Mouse (Mus musculus) Patski (cell line): ENCODE measurements around the gene Eea1. TPM values are rescaled to one million over a fixed set of nuclear protein-coding genes. Genes with fewer than 3 reads are reported as not detected.

Experiments used
- ATAC-seq: fragments of 100-300 bp; one replicate; pipeline ENCODE4 v1.8.0; 2021
- CTCF ChIA-PET: fragments of 350-600 bp; sonication (Branson Sonifier 250); formaldehyde crosslinking; loops from one replicate; lab custom pipeline; 2022; ENCODE audit warnings: inconsistent platforms; lab: Charles Lee
- POLR2A ChIA-PET: fragments of 350-600 bp; sonication (Branson Sonifier 250); formaldehyde crosslinking; loops from one replicate; lab custom pipeline; 2022; ENCODE audit warnings: antibody characterized with exemption, inconsistent platforms; lab: Charles Lee
- DNase-seq: peaks from one replicate; pipeline ENCODE4 v3.0.0-alpha.2; 2011; ENCODE audit warnings: low read depth, low spot score
- H3K27me3 ChIP-seq: fragments of 371-371 bp; one replicate; pipeline ENCODE4 v1.5.1; 2021
- CTCF ChIP-seq: fragments of 100-300 bp; IDR thresholded peaks from one replicate; pipeline ENCODE4 v1.5.1; 2021
- in situ Hi-C: fragments of 300-500 bp; cut with MboI; formaldehyde crosslinking; loops from 3 replicates; pipeline ENCODE4 v1.11.1; 2018; ENCODE audit warnings: low pct_unique_long_range_greater_than_20kb, mixed read lengths
- polyA plus RNA-seq: library from polyadenylated mRNA; unstranded; gene quantifications from one replicate; pipeline ENCODE4 v1.2.3, GENCODE M21; 2021

Eea1 gene
- polyA plus RNA-seq, 1 experiment from 2014 or later, result 20.2 TPM

- no peak for TF ChIP-seq CTCF
- in situ Hi-C loops, result no loop called here
- CTCF ChIA-PET, result interaction anchor here (1.8 kb wide), 1 partner anchor 12 kb away, joined by 5 read pairs; no protein-coding TSS in a partner anchor
- DNase-seq, result no peak
- POLR2A ChIA-PET, result no interaction called here
- no peaks in the 10 kb centered on the region for H3K27me3 ChIP-seq
- ATAC-seq, result no peak
Observed at GRCm38 (mm10) chr10:95976798-95977197, 36.3 kb downstream of the Eea1 start.

DNA sequence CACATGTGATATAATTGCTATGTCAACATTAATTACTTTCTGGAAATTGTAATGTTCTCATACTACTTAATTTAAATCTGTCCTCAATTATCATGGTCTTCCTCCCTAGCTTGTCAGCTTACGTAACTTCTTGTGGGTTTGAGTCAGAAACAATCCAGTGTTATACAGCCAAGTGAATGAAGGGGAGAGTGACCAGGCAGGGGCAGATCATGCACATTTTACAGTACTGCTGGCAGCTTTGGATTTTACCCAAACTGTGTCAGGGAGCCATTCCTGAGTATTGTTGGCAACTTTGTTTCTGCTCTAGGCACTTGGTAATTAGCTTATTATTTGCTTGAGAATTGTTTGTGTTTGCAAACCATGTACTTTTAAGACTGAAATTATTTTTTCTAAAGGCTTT, 49.3 kb downstream of the Eea1 start:
- ATAC-seq (no peak), DNase-seq (no peak)
- no peaks in the 10 kb centered on the region for H3K27me3 ChIP-seq
- ChIA-PET CTCF (interaction anchor here (1.6 kb wide), 1 partner anchor 14 kb away, joined by 5 read pairs; no protein-coding TSS in a partner anchor), POLR2A (no interaction called here)
- in situ Hi-C loops, result no loop called here
- TF ChIP-seq CTCF, result no peak

DNA sequence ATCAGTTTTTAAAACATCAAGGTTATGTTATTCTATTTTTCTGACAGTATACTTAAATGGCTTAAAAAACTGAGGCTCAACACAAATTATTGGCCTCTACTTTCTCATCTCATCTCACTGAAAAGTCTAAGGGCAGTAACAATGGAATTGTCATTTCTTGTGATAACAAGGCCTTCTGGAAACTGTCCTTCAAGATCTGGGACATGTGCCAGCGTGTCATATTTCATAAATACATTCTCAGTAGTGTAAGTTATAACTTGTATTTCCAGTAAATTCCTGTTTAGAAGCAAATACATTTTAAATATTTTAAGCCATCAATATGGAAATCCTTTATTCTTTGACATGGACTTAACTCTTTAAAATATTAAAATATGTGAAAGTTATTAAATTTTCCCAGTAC, 50.7 kb downstream of the Eea1 start:
- H3K27me3 ChIP-seq, result no peaks in the 10 kb centered on the region
- ATAC-seq, result no peak
- in situ Hi-C loops, result no loop called here
- CTCF ChIA-PET, result no interaction called here
- TF ChIP-seq CTCF, result no peak
- no peak for DNase-seq
- POLR2A ChIA-PET, result no interaction called here

- no peak for TF ChIP-seq CTCF
- ChIA-PET CTCF (interaction anchor here (1.3 kb wide), 1 partner anchor 11 kb away, joined by 3 read pairs; no protein-coding TSS in a partner anchor), POLR2A (no interaction called here)
- no peaks in the 10 kb centered on the region for H3K27me3 ChIP-seq
- in situ Hi-C loops, result no loop called here
- no peak for DNase-seq
- no peak for ATAC-seq
Observed at GRCm38 (mm10) chr10:96000904-96001303, 60.5 kb downstream of the Eea1 start.

GRCm38 (mm10) chr10:96015738-96016137, 75.3 kb downstream of the Eea1 start:
- H3K27me3 ChIP-seq, result no peaks in the 10 kb centered on the region
- in situ Hi-C loops, result no loop called here
- no peak for TF ChIP-seq CTCF
- peak; percentile 35 for ATAC-seq
- DNase-seq, result peak; percentile 10
- POLR2A ChIA-PET, result no interaction called here
- CTCF ChIA-PET, result interaction anchor here (1.2 kb wide), 1 partner anchor 23 kb away, joined by 3 read pairs; no protein-coding TSS in a partner anchor

DNA sequence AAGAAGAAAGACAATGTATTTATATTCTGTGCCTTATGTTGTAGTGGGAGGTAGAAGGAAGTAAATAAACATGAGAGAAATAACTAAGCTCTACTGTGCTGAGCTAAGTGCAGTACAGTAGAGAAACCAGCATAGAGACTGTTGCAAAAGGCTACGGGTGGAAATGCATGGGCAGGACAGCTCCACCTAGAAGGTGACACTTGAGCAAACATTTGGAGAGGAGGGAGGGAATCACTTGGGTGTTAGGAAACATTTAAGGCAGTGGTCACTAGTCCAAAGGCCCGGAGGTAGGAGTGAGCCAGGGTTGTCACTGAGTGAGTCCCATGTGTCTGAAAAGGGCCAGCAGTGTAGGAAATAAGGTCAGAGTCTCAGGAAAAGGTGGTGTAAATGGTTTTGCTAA, 77.0 kb downstream of the Eea1 start:
- POLR2A ChIA-PET, result no interaction called here
- no peak for DNase-seq
- no peak for ATAC-seq
- in situ Hi-C loops, result no loop called here
- CTCF ChIA-PET, result interaction anchor here (1.4 kb wide), 1 partner anchor 119 kb away, joined by 4 read pairs; no protein-coding TSS in a partner anchor
- H3K27me3 ChIP-seq, result no peaks in the 10 kb centered on the region
- TF ChIP-seq CTCF, result no peak

GRCm38 (mm10) chr10:96033356-96033984, 93.0 kb downstream of the Eea1 start:
- TF ChIP-seq CTCF, result peak; percentile 71
- POLR2A ChIA-PET, result no interaction called here
- no peaks in the 10 kb centered on the region for H3K27me3 ChIP-seq
- peak; percentile 47 for ATAC-seq
- in situ Hi-C loops, result loop anchor here (5.0 kb wide), 2 partner anchors 136 to 476 kb away; no protein-coding TSS in a partner anchor
- CTCF ChIA-PET, result interaction anchor here (1.3 to 2.7 kb wide), 3 partner anchors 10 to 136 kb away, joined by 3 to 10 read pairs (median 5); no protein-coding TSS in a partner anchor
- DNase-seq, result peak; percentile 7

DNA sequence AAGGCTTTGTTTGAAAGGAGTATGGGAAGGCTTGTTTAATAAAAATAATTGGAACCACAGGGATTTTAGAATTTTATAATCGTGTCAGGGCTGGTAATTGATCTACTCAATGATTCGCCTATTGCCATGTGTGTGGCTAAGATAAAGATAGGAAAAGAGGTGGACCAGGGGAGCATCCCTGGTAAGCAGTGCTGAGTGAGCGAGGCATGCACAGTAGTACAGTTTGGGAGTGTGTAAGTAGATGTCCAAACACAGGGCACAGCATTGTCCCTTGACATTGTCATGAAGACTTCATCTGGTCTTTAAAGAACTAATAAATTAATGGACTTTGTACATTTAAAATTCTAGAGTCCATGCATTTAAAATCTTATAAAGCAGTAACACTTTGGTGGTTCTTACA, 93.7 kb downstream of the Eea1 start:
- DNase-seq, result no peak
- H3K27me3 ChIP-seq, result no peaks in the 10 kb centered on the region
- in situ Hi-C loops, result loop anchor here (5.0 kb wide), 2 partner anchors 137 to 477 kb away; no protein-coding TSS in a partner anchor
- no peak for ATAC-seq
- no peak for TF ChIP-seq CTCF
- ChIA-PET CTCF (interaction anchor here (1.3 to 1.7 kb wide), 2 partner anchors 11 to 122 kb away, joined by 3 to 5 read pairs; no protein-coding TSS in a partner anchor), POLR2A (no interaction called here)

GRCm38 (mm10) chr10:96035951-96036350, 95.5 kb downstream of the Eea1 start:
- no peaks in the 10 kb centered on the region for H3K27me3 ChIP-seq
- DNase-seq (no peak), ATAC-seq (no peak)
- in situ Hi-C loops, result no loop called here
- ChIA-PET CTCF (interaction anchor here (1.4 to 1.6 kb wide), 2 partner anchors 37 to 138 kb away, joined by 3 to 4 read pairs; no protein-coding TSS in a partner anchor), POLR2A (no interaction called here)
- TF ChIP-seq CTCF, result no peak

- in situ Hi-C loops, result no loop called here
- DNase-seq (no peak), ATAC-seq (no peak)
- TF ChIP-seq CTCF, result no peak
- CTCF ChIA-PET, result no interaction called here
- no peaks in the 10 kb centered on the region for H3K27me3 ChIP-seq
- POLR2A ChIA-PET, result interaction anchor here (0.6 kb wide), 2 partner anchors 23 to 267 kb away, joined by 3 to 4 read pairs; no protein-coding TSS in a partner anchor
Observed at GRCm38 (mm10) chr10:96044216-96044615, 103.8 kb downstream of the Eea1 start.

DNA sequence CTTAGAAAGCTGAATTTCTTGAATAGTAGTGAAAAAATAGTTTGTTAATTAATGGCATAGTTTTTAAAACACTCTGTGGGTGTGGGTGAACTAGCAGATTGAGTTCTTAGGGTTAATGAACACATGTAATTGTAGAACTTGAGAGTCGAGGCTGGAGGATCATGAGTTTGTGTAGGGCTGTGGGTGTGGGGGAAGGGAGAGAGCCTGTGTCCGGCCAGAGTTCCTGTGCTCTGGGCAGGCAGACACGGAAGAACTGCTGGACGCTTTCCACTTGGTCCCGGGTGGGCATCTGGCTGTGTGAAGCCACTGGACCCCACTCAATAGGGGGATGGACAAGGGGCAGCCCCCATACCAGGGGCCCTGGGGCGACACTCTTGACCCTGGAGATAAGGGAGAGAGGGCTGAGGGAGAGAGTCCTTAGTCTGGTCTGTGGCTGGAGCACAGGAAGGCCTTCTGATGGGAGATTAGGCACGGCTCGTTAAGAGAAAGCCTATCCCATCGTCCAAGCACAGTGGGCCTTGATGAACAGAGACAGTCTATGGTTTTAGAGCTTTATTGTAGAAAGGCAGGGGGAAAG, 107.6 kb downstream of the Eea1 start:
- ATAC-seq, result no peak
- ChIA-PET CTCF (interaction anchor here (1.3 kb wide), 1 partner anchor 8 kb away, joined by 3 read pairs; no protein-coding TSS in a partner anchor), POLR2A (no interaction called here)
- no peaks in the 10 kb centered on the region for H3K27me3 ChIP-seq
- in situ Hi-C loops, result no loop called here
- DNase-seq, result no peak
- no peak for TF ChIP-seq CTCF
